Mouse (Mus musculus): ENCODE measurements at regions not wholly inside any gene's neighbourhood (a gene's known extent, or its start where the extent isn't known, plus 50 kb on each side); places are given as distances from the start of the nearest gene placed in this dataset.

DNA sequence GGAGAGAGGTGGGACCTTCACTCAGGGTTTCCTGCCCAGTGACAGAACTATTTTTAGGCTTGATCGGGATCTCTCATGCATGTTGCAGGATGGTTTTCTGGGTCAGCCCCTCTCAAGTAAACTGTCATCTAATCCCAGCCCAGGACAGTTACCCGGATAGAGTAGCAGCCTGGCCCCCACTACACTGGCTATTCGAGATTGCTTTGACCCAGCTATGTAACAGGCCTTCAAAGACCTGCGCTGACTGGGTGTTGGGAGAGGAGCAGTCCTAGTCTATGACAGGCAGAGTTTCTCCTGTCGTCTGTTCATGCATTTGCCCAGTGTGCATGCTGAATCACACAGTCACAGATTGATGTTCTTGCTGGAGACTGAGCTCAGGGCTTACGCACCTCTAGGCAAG is 86.2 kb upstream of the Epcam start:
- TF ChIP-seq CTCF (IDR thresholded peaks at IDR 0.05; ENCODE audit: low read depth, low read length) (no peak), POLR2A (IDR thresholded peaks at IDR 0.05; ENCODE audit: borderline replicate concordance, low read depth, low read length) (no peak)
